11 mouse cellular contexts compared by ENCODE assay signal in the genomic region with DNA sequence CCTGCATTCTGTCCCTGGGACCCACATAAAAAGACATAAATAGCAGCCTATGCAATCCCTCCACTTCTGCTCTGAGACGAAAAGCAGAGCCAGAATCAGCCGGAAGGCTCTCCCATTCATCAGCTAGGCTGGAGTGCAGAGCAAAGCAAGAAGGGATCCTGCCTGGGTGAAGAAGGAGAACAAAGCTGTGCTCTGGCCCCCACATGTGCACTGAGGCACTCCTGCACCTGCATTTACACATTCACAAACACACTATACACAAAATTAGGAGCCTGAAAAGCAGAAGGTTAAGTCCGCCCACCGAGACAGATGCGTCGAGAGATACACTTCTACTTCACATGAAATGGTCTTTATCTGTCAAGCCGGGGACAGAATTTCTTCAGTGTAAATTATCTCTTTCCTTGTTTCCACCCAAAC. TPM values are rescaled to one million over a fixed set of nuclear protein-coding genes. Genes with fewer than 3 reads are reported as not detected.
DNase-seq lines count a peak whose midpoint lies in the region; ATAC-seq and TF ChIP-seq lines count a peak whose summit lies in the region.
"Had no signal": no experiment of that assay in that cellular context is flagged by ENCODE, and none has a peak within 500 bp of the region (broad histone marks: within the 10 kb centered on the region; RNA-seq: fewer than 3 reads in every experiment).

No protein-coding gene starts in this region.

- 18% methylated on average over 7 of the region's 7 CpGs for whole genome bisulfite sequencing in liver, embryonic 13.5 days (ENCODE audit: insufficient replicate concordance)
- WGBS in hindbrain, embryonic 12.5 days = 73% methylated on average over 7 of the region's 7 CpGs

- peak overlapping the region; percentile 70 for H3K4me2 ChIP-seq in liver, embryonic 13.5 days
- no peak overlapping the region for H3K4me2 ChIP-seq in hindbrain, embryonic 12.5 days (replicated peaks)
- H3K4me2 ChIP-seq: lung, embryonic 15.5 days; neural tube, embryonic 13.5 days had no signal

- H3K79me2 ChIP-seq in MEL (ENCODE audit: control insufficient read depth, insufficient read depth, low read length, poor library complexity) = peaks cover under 1% of the 10 kb centered on the region; the same call in 1 of the 2 replicates

- no peak for TF ChIP-seq RAD21 in MEL (IDR thresholded peaks at IDR 0.05; ENCODE audit: low read depth, low read length)

- 0 out of 4 replicates have a peak, but pooled peaks of 1 of the 2 experiments have one; percentile 26 for TF ChIP-seq POLR2A in MEL (IDR thresholded peaks at IDR 0.05; ENCODE audit: control insufficient read depth in 1 of 2, insufficient read depth in 1 of 2, low read depth in 1 of 2, low read length in 2 of 2, poor library complexity in 1 of 2)

- no peaks in the 10 kb centered on the region for H3K9me3 ChIP-seq in MEL (replicated peaks; ENCODE audit: insufficient read depth, low read length)
- no peaks in the 10 kb centered on the region for H3K9me3 ChIP-seq in liver, embryonic 13.5 days (replicated peaks)
- no peaks in the 10 kb centered on the region for H3K9me3 ChIP-seq in hindbrain, embryonic 12.5 days (replicated peaks)
- H3K9me3 ChIP-seq: lung, embryonic 15.5 days; neural tube, embryonic 13.5 days had no signal

- no peak for TF ChIP-seq CTCF in MEL (IDR thresholded peaks at IDR 0.05 in 2 of 3, conservative IDR thresholded peaks at IDR 0.05 in 1 of 3; ENCODE audit: control insufficient read depth in 1 of 3, insufficient read depth in 1 of 3, low read depth in 2 of 3, low read length in 3 of 3, poor library complexity in 1 of 3, severe bottlenecking in 1 of 3)

- peaks cover 7 to 19% of the 10 kb centered on the region in 2 experiments for H3K4me1 ChIP-seq in MEL (ENCODE audit: control insufficient read depth in 1 of 2, insufficient read depth in 2 of 2, low read length in 2 of 2)
- H3K4me1 ChIP-seq in liver, embryonic 13.5 days (replicated peaks) = peaks cover 64% of the 10 kb centered on the region
- H3K4me1 ChIP-seq in hindbrain, embryonic 12.5 days = no peaks in the 10 kb centered on the region
- H3K4me1 ChIP-seq: lung, embryonic 15.5 days; neural tube, embryonic 13.5 days had no signal

- peak overlapping the region; percentile 94 for H3K27ac ChIP-seq in MEL (ENCODE audit: control insufficient read depth, low read depth, low read length)
- peak overlapping the region; percentile 100 for H3K27ac ChIP-seq in liver, embryonic 13.5 days
- H3K27ac ChIP-seq in hindbrain, embryonic 12.5 days = no peak overlapping the region
- H3K27ac ChIP-seq: kidney, postnatal 0 days; lung, embryonic 15.5 days; neural tube, embryonic 13.5 days had no signal

- peak overlapping the region; percentile 2 to 22; a peak in 2 of 4 replicates for H3K4me3 ChIP-seq in MEL (ENCODE audit: control insufficient read depth in 1 of 2, insufficient read depth in 1 of 2, low read depth in 2 of 2, low read length in 2 of 2)
- peak overlapping the region; percentile 76 for H3K4me3 ChIP-seq in liver, embryonic 13.5 days (replicated peaks)
- no peak overlapping the region for H3K4me3 ChIP-seq in hindbrain, embryonic 12.5 days
- H3K4me3 ChIP-seq: lung, embryonic 15.5 days; neural tube, embryonic 13.5 days had no signal

- peak; percentile 91 to 94 for TF ChIP-seq EP300 in MEL (IDR thresholded peaks at IDR 0.05; ENCODE audit: low read depth in 1 of 2, low read length in 2 of 2)

- DNase-seq in heart, adult 11 months = peak; percentile 89
- DNase-seq in heart, adult 8-10 months (ENCODE audit: low spot score) = no peak
- DNase-seq in MEL (ENCODE audit: low read depth, low spot score) = peak; percentile 88
- peak; percentile 74 for DNase-seq in liver, embryonic 13.5 days
- no peak for DNase-seq in urinary bladder, adult 18-20 months (ENCODE audit: low spot score in 2 of 2)

- no peaks in the 10 kb centered on the region for H3K27me3 ChIP-seq in MEL (ENCODE audit: control insufficient read depth in 1 of 2, insufficient read depth in 2 of 2, low read length in 2 of 2)
- H3K27me3 ChIP-seq in liver, embryonic 13.5 days = no peaks in the 10 kb centered on the region
- H3K27me3 ChIP-seq in hindbrain, embryonic 12.5 days = no peaks in the 10 kb centered on the region
- H3K27me3 ChIP-seq: lung, embryonic 15.5 days had no signal

- H3K9ac ChIP-seq in MEL (ENCODE audit: control insufficient read depth, low read depth, low read length, poor library complexity, severe bottlenecking) = peak overlapping the region; percentile 34
- peak overlapping the region; percentile 87 for H3K9ac ChIP-seq in liver, embryonic 13.5 days
- H3K9ac ChIP-seq in hindbrain, embryonic 12.5 days = no peak overlapping the region
- H3K9ac ChIP-seq: lung, embryonic 15.5 days; neural tube, embryonic 13.5 days had no signal

- ATAC-seq in erythroid progenitor cell, adult 5-6 weeks (replicated peaks; ENCODE audit: low FRiP score, poor library complexity, severe bottlenecking) = peak; percentile 75
- ATAC-seq in liver, embryonic 13.5 days (ENCODE audit: low read depth) = peak; percentile 70
- no peak for ATAC-seq in CD4-positive, CD25-positive, alpha-beta regulatory T cell, adult 4 months
- ATAC-seq in hindbrain, embryonic 12.5 days (ENCODE audit: low FRiP score) = no peak

- H3K36me3 ChIP-seq in MEL (ENCODE audit: control insufficient read depth in 1 of 2, insufficient read depth in 2 of 2, low read length in 2 of 2) = peaks cover 0 to 32% of the 10 kb centered on the region in 2 experiments; a peak in 2 of 4 replicates
- H3K36me3 ChIP-seq in liver, embryonic 13.5 days = peaks cover 23% of the 10 kb centered on the region
- H3K36me3 ChIP-seq in hindbrain, embryonic 12.5 days = no peaks in the 10 kb centered on the region
- H3K36me3 ChIP-seq: lung, embryonic 15.5 days; neural tube, embryonic 13.5 days had no signal

TF ChIP-seq in MEL, 35 proteins besides CTCF, POLR2A, EP300 and RAD21 (continues in another document):
- TF ChIP-seq TAL1 (IDR thresholded peaks at IDR 0.05; ENCODE audit: low read length) = peak; percentile 88
- no peak for TF ChIP-seq ZC3H11A (IDR thresholded peaks at IDR 0.05; ENCODE audit: low read depth, low read length)
- TF ChIP-seq GATA1 (IDR thresholded peaks at IDR 0.05; ENCODE audit: low read depth, low read length) = peak; percentile 95
- no peak for TF ChIP-seq NRF1 (IDR thresholded peaks at IDR 0.05; ENCODE audit: insufficient read depth, low read depth, low read length, poor library complexity, severe bottlenecking)
- TF ChIP-seq TCF12 (IDR thresholded peaks at IDR 0.05; ENCODE audit: low read depth, low read length) = peak; percentile 96
- TF ChIP-seq MXI1 (IDR thresholded peaks at IDR 0.05; ENCODE audit: low read depth, low read length) = peak; percentile 63
- peak; percentile 50; the same call in 1 of the 2 replicates for TF ChIP-seq MYC (IDR thresholded peaks at IDR 0.05; ENCODE audit: low read depth, low read length)
- no peak for TF ChIP-seq POLR2AphosphoS5 (IDR thresholded peaks at IDR 0.05; ENCODE audit: borderline replicate concordance, low read depth, low read length)
- TF ChIP-seq E2F4 (IDR thresholded peaks at IDR 0.05; ENCODE audit: borderline replicate concordance, low read depth, low read length) = no peak
- TF ChIP-seq SIN3A (IDR thresholded peaks at IDR 0.05; ENCODE audit: low read length) = peak; percentile 65; the same call in 1 of the 2 replicates
- no peak for TF ChIP-seq MYB (IDR thresholded peaks at IDR 0.05; ENCODE audit: low read depth, low read length)
- TF ChIP-seq TBP (IDR thresholded peaks at IDR 0.05; ENCODE audit: low read depth, low read length) = 0 out of 2 replicates have a peak, but pooled peaks have one; percentile 31
- TF ChIP-seq ELF1 (IDR thresholded peaks at IDR 0.05; ENCODE audit: low read depth, low read length) = no peak
- TF ChIP-seq RCOR1 (IDR thresholded peaks at IDR 0.05; ENCODE audit: low read depth, low read length) = peak; percentile 71; the same call in 1 of the 2 replicates

RNA-seq across cellular contexts. Expression of a gene that starts 1.0 kb away (rescaled TPM):
- 10 to 100 TPM; 16.6 to 21.1 (median 19.0) TPM for total RNA-seq in heart, adult 8-10 months (2022)
- 4.6 and 5.4 TPM in 2 replicates for total RNA-seq in MEL (2012; rRNA removed)
- polyA plus RNA-seq in MEL (2012; ENCODE audit: insufficient read depth in 1 of 2, insufficient read length in 2 of 2, low read depth in 1 of 2, low replicate concordance in 2 of 2, missing spikeins in 1 of 2) = 1 to 10 TPM in 1 of 2 experiments, not detected in 1; 8.4 TPM
- 287 and 323 TPM in 2 replicates for total RNA-seq in erythroid progenitor cell, adult 5-6 weeks (2015; ENCODE audit: low replicate concordance)
- 445 and 526 TPM in 2 replicates for total RNA-seq in erythroid progenitor cell, adult 5-6 weeks (2017; ENCODE audit: low replicate concordance)
- 51.3 and 55.5 TPM in 2 replicates for polyA plus RNA-seq in liver, embryonic 13.5 days (2015; fragmentation: Nextera tagmentation; extraction: Ambion mirVana)
- 1 to 10 TPM; 1.1 to 2.1 TPM for polyA plus RNA-seq in CD4-positive, CD25-positive, alpha-beta regulatory T cell, adult 4 months (2017; shearing (Covaris generic))
- polyA plus RNA-seq in hindbrain, embryonic 12.5 days (2016; fragmentation: Nextera tagmentation; extraction: Ambion mirVana) = 62.3 and 63.6 TPM in 2 replicates

RNA-seq across cellular contexts. Expression of a gene that starts 26.4 kb away (rescaled TPM):
- 10 to 100 TPM; 24.1 to 35.4 (median 32.1) TPM for total RNA-seq in heart, adult 8-10 months (2022)
- total RNA-seq in MEL (2012; rRNA removed) = 533 and 601 TPM in 2 replicates
- 10 to 100 TPM in 1 of 2 experiments, not detected in 1; 43.2 TPM for polyA plus RNA-seq in MEL (2012; ENCODE audit: insufficient read depth in 1 of 2, insufficient read length in 2 of 2, low read depth in 1 of 2, low replicate concordance in 2 of 2, missing spikeins in 1 of 2)
- 117 and 187 TPM in 2 replicates for total RNA-seq in erythroid progenitor cell, adult 5-6 weeks (2015; ENCODE audit: low replicate concordance)
- 70.6 and 101 TPM in 2 replicates for total RNA-seq in erythroid progenitor cell, adult 5-6 weeks (2017; ENCODE audit: low replicate concordance)
- 48.8 and 51.9 TPM in 2 replicates for polyA plus RNA-seq in liver, embryonic 13.5 days (2015; fragmentation: Nextera tagmentation; extraction: Ambion mirVana)
- polyA plus RNA-seq in CD4-positive, CD25-positive, alpha-beta regulatory T cell, adult 4 months (2017; shearing (Covaris generic)) = 100 to 1,000 TPM in 1 of 2 experiments, 10 to 100 TPM in 1; 99.1 to 122 TPM
- 59.8 and 66.8 TPM in 2 replicates for polyA plus RNA-seq in hindbrain, embryonic 12.5 days (2016; fragmentation: Nextera tagmentation; extraction: Ambion mirVana)

RNA-seq across cellular contexts. Expression of a gene that starts 44.0 kb away (rescaled TPM):
- total RNA-seq in heart, adult 8-10 months (2022) = not detected
- not detected in 2 replicates for total RNA-seq in MEL (2012; rRNA removed)
- under 1 TPM in 1 of 2 experiments, not detected in 1; 0.08 TPM for polyA plus RNA-seq in MEL (2012; ENCODE audit: insufficient read depth in 1 of 2, insufficient read length in 2 of 2, low read depth in 1 of 2, low replicate concordance in 2 of 2, missing spikeins in 1 of 2)
- total RNA-seq in erythroid progenitor cell, adult 5-6 weeks (2015; ENCODE audit: low replicate concordance) = not detected in 2 replicates
- total RNA-seq in erythroid progenitor cell, adult 5-6 weeks (2017; ENCODE audit: low replicate concordance) = 1.0 TPM in 1 of 2 replicates, not detected in the other
- polyA plus RNA-seq in liver, embryonic 13.5 days (2015; fragmentation: Nextera tagmentation; extraction: Ambion mirVana) = 0.09 and 0.10 TPM in 2 replicates
- polyA plus RNA-seq in CD4-positive, CD25-positive, alpha-beta regulatory T cell, adult 4 months (2017; shearing (Covaris generic)) = under 1 TPM in 1 of 2 experiments, not detected in 1; 0.32 TPM
- polyA plus RNA-seq in hindbrain, embryonic 12.5 days (2016; fragmentation: Nextera tagmentation; extraction: Ambion mirVana) = 0.13 and 0.22 TPM in 2 replicates
- polyA plus RNA-seq: kidney, postnatal 0 days; neural tube, embryonic 13.5 days had no signal

Comparison
In these comparisons a context has a peak if more than half of its experiments do, and no peak if none do; other contexts are left out.
1. DNase-seq: peak in heart, adult 11 months (single experiment), MEL (single experiment) and liver, embryonic 13.5 days (single experiment); none in heart, adult 8-10 months (single experiment) and urinary bladder, adult 18-20 months (0 of 2).
2. ATAC-seq: peak in erythroid progenitor cell, adult 5-6 weeks (single experiment) and liver, embryonic 13.5 days (single experiment); none in CD4-positive, CD25-positive, alpha-beta regulatory T cell, adult 4 months (single experiment) and hindbrain, embryonic 12.5 days (single experiment).